Mouse (Mus musculus) limb, embryonic 13.5 days (tissue): ENCODE data around the gene Cep95. TPM values are rescaled to one million over a fixed set of nuclear protein-coding genes. Genes with fewer than 3 reads are reported as not detected.
"Not testable (repeated sequence)": the region's sequence is repeated elsewhere in the genome, so short reads cannot be mapped to it uniquely, and the experiment has no call there.

Experiments
- ATAC-seq: fragments of 200-750 bp; cut with Nextera tagmentation; 2 replicates; pipeline ENCODE4 v1.8.0; 2017; ENCODE audit warnings: low read depth, moderate number of reproducible peaks, moderate TSS enrichment; ENCODE audit not compliant: low FRiP score
- H3K27ac ChIP-seq: fragments of 300-500 bp; sonication (generic); 2 replicates; pipeline ENCODE4 v1.5.1; 2015; ENCODE audit warnings: inconsistent platforms, mild to moderate bottlenecking, moderate library complexity
- H3K27me3 ChIP-seq: fragments of 300-500 bp; sonication (generic); 2 replicates; pipeline ENCODE4 v1.6.1; 2015; ENCODE audit warnings: mild to moderate bottlenecking, inconsistent platforms
- H3K36me3 ChIP-seq: fragments of 300-500 bp; sonication (generic); 2 replicates; pipeline ENCODE4 v1.6.1; 2015; ENCODE audit warnings: inconsistent platforms, mild to moderate bottlenecking, moderate library complexity
- H3K4me1 ChIP-seq: fragments of 300-500 bp; sonication (generic); 2 replicates; pipeline ENCODE4 v1.6.1; 2015; ENCODE audit warnings: inconsistent platforms
- H3K4me2 ChIP-seq: fragments of 300-500 bp; sonication (generic); replicated peaks from 2 replicates; pipeline ENCODE4 v1.6.1; 2015; ENCODE audit warnings: inconsistent platforms, mild to moderate bottlenecking, moderate library complexity
- H3K4me3 ChIP-seq: fragments of 300-500 bp; sonication (generic); 2 replicates; pipeline ENCODE4 v1.5.1; 2015; ENCODE audit warnings: moderate library complexity, mild to moderate bottlenecking, inconsistent platforms
- H3K9ac ChIP-seq: fragments of 300-500 bp; sonication (generic); 2 replicates; pipeline ENCODE4 v1.6.1; 2015; ENCODE audit warnings: mild to moderate bottlenecking, inconsistent platforms
- H3K9me3 ChIP-seq: fragments of 300-500 bp; sonication (generic); 2 replicates; pipeline ENCODE4 v1.6.1; 2016; ENCODE audit warnings: inconsistent platforms
- WGBS: fragments of 180-500 bp; shearing (Covaris S2); methylation state at CpG from one replicate; pipeline ENCODE4 v1.1.7; 2015; 5-methylcytosine and 5-hydroxymethylcytosine counted together
- polyA plus RNA-seq: library from polyadenylated mRNA; unstranded; fragments of >200 nt; fragmentation: Nextera tagmentation; extraction: Ambion mirVana; gene quantifications from 2 replicates; pipeline ENCODE4 v1.2.1, GENCODE M21; 2015

Cep95 gene
- polyA plus RNA-seq = 23.5 and 28.9 TPM in 2 replicates

DNA sequence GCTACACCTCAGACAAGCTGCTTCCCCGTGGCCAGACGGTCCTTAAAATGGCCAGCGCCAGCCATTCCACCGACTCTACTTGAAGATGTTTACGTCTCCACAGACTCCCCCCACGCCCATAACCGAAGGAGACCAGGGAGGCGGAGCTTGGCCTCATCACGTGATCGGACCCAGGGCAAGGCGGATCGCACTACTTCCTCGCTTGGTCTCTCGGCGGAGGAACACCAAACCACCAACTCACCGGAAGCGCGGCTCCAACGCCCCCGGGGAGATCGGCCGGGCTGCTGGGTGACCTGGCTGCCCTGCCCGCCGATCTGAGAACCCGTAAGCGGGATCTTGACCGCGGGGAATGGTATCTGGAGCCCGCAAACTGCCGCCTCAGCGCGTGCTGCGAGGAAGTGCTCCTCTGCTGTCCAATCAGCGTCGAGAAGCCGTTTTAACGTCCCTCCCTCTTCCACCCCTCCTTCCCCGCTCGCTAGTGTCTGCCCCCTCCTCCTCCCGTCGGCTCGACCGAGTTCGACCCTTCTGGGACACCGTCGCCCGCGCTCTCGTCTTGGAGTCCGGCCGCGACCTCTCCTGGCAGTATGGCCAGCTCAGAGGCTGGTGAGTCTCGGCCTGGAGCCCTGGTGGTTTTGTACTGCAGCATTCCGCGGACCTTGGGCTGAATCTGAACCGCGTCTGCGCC lies at the start of gene Cep95, which contains the start of gene Ddx5:
Gene Cep95, plus strand, starts transcription at position 478 of the 685 bp plus-strand sequence.
Gene Ddx5, minus strand, starts transcription at position 411 of the 685 bp plus-strand sequence.
- H3K9ac ChIP-seq = peak within 1 kb of the TSS; percentile 99
- peaks cover 32% of the 10 kb centered on the region for H3K4me1 ChIP-seq
- peak within 1 kb of the TSS; percentile 99 for H3K27ac ChIP-seq
- H3K27me3 ChIP-seq = no peaks in the 10 kb centered on the region
- peak; percentile 92 for ATAC-seq
- peaks cover 47% of the 10 kb centered on the region for H3K36me3 ChIP-seq
- H3K4me2 ChIP-seq = peak within 1 kb of the TSS; percentile 84
- H3K4me3 ChIP-seq = peak within 1 kb of the TSS; percentile 94
- WGBS = under 1% methylated on average over 57 of the region's 58 CpGs
- no peaks in the 10 kb centered on the region for H3K9me3 ChIP-seq

GRCm38 (mm10) chr11:106740724-106741123 lies 48.3 kb upstream of the Cep95 start:
- not testable (repeated sequence) for ATAC-seq, H3K27me3 ChIP-seq, H3K4me3 ChIP-seq, H3K9ac ChIP-seq, H3K4me2 ChIP-seq, H3K9me3 ChIP-seq, H3K27ac ChIP-seq, H3K36me3 ChIP-seq, H3K4me1 ChIP-seq
- 94% methylated on average over 8 of the region's 8 CpGs for WGBS

DNA sequence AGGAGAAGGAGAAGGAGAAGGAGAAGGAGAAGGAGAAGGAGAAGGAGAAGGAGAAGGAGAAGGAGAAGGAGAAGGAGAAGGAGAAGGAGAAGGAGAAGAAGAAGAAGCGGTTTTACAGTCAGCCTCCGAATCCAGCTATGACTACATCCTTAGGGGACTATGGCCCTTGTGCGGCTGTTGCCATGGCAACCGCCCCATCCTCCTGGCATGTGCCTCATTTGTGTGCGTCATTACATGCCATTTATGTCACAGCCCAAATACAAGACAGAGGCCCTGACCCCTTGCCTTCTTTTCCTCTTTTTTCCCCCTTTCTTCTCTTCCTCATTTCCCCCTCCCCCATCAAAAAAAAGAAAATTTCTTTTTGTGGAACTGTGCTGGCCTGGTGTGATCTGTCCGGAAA lies 47.8 kb upstream of the Cep95 start:
- no peak overlapping the region for H3K27ac ChIP-seq
- no peak overlapping the region for H3K4me3 ChIP-seq
- no peaks in the 10 kb centered on the region for H3K27me3 ChIP-seq
- H3K4me2 ChIP-seq = no peak overlapping the region
- H3K4me1 ChIP-seq = peaks cover 8% of the 10 kb centered on the region; the same call in 1 of the 2 replicates
- no peaks in the 10 kb centered on the region for H3K9me3 ChIP-seq
- no peaks in the 10 kb centered on the region for H3K36me3 ChIP-seq
- no peak overlapping the region for H3K9ac ChIP-seq
- WGBS = 68% methylated on average over 6 of the region's 6 CpGs
- ATAC-seq = no peak

DNA sequence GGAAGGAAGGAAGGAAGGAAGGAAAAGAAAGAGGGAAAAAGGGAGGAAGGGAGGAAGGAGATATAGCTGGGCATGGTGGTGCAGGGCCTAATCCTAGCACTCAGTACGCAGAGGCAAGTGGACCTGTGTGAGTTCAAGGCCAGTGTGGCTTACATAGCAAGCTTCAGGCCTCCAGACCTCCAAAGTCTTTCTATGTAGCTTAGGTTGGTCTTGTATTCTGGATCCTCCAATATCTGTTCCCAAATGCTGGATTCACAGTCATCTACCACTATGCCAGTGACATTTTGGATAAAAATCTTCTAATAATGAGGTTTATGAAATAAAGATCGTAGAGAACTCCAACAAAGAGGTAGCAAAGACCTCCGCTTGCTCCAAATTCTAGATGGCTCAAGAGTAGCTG lies 47.2 kb upstream of the Cep95 start:
- peaks cover 8% of the 10 kb centered on the region; the same call in 1 of the 2 replicates for H3K4me1 ChIP-seq
- no peak overlapping the region for H3K4me2 ChIP-seq
- 91% methylated on average over 3 of the region's 3 CpGs for WGBS
- no peak overlapping the region for H3K9ac ChIP-seq
- H3K36me3 ChIP-seq = no peaks in the 10 kb centered on the region
- no peak overlapping the region for H3K27ac ChIP-seq
- ATAC-seq = no peak
- no peaks in the 10 kb centered on the region for H3K9me3 ChIP-seq
- H3K27me3 ChIP-seq = no peaks in the 10 kb centered on the region
- H3K4me3 ChIP-seq = no peak overlapping the region

DNA sequence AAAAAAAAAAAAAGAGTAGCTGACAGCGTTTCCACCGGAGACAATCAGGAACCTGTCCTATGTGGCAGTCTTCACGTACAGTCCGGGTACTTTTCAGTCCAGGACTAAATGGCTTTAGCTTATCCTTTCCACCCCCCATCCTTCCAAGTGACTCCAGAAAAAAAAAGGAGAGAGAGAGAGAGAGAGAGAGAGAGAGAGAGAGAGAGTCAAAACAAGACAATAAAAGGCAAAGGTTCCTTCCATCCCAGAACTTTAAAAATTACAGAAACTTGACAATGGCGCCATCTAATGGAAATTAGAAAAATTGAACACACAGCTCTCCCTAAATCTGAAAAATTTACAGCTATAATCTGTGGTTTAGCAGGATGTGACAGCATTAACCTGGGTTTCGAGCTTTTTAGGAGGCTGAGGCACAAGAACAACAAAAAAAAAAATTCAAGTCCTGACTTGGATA lies 46.6 kb upstream of the Cep95 start:
- no peak overlapping the region for H3K9ac ChIP-seq
- no peak overlapping the region for H3K4me3 ChIP-seq
- WGBS = 58% methylated on average over 6 of the region's 6 CpGs
- H3K27ac ChIP-seq = no peak overlapping the region
- no peaks in the 10 kb centered on the region for H3K27me3 ChIP-seq
- H3K4me1 ChIP-seq = 0 out of 2 replicates have a peak, but pooled peaks cover 3% of the 10 kb centered on the region
- no peak for ATAC-seq
- H3K4me2 ChIP-seq = no peak overlapping the region
- no peaks in the 10 kb centered on the region for H3K36me3 ChIP-seq
- H3K9me3 ChIP-seq = peaks cover 4% of the 10 kb centered on the region; the same call in 1 of the 2 replicates

- no peak overlapping the region for H3K27ac ChIP-seq
- no peaks in the 10 kb centered on the region for H3K36me3 ChIP-seq
- H3K4me2 ChIP-seq = no peak overlapping the region
- 83% methylated on average over 5 of the region's 5 CpGs for WGBS
- no peak overlapping the region for H3K4me3 ChIP-seq
- no peaks in the 10 kb centered on the region for H3K4me1 ChIP-seq
- no peaks in the 10 kb centered on the region for H3K27me3 ChIP-seq
- ATAC-seq = no peak
- H3K9ac ChIP-seq = no peak overlapping the region
- H3K9me3 ChIP-seq = peaks cover 8% of the 10 kb centered on the region; the same call in 1 of the 2 replicates
Observed at GRCm38 (mm10) chr11:106744949-106745348, 44.1 kb upstream of the Cep95 start.

GRCm38 (mm10) chr11:106749557-106750120 lies 39.4 kb upstream of the Cep95 start:
- not testable (repeated sequence) for H3K4me1 ChIP-seq, H3K9me3 ChIP-seq, H3K27me3 ChIP-seq, H3K4me2 ChIP-seq, ATAC-seq, H3K27ac ChIP-seq, H3K36me3 ChIP-seq, H3K9ac ChIP-seq, H3K4me3 ChIP-seq
- 94% methylated on average over 7 of the region's 7 CpGs for WGBS

- no peak within 1 kb of the TSS for H3K9ac ChIP-seq
- H3K9me3 ChIP-seq = peaks cover 8% of the 10 kb centered on the region; the same call in 1 of the 2 replicates
- H3K4me2 ChIP-seq = no peak within 1 kb of the TSS
- no peak within 1 kb of the TSS for H3K4me3 ChIP-seq
- no peaks in the 10 kb centered on the region for H3K27me3 ChIP-seq
- no peak within 1 kb of the TSS for H3K27ac ChIP-seq
- H3K36me3 ChIP-seq = no peaks in the 10 kb centered on the region
- no peaks in the 10 kb centered on the region for H3K4me1 ChIP-seq
- ATAC-seq = no peak
- 88% methylated on average over 13 of the region's 13 CpGs for WGBS
Observed at GRCm38 (mm10) chr11:106750121-106750751, 38.8 kb upstream of the Cep95 start, which contains the start of gene Pecam1. TSS of gene Pecam1 (minus strand) at chr11:106750628.

- H3K4me1 ChIP-seq = no peaks in the 10 kb centered on the region
- H3K27me3 ChIP-seq = no peaks in the 10 kb centered on the region
- peaks cover 8% of the 10 kb centered on the region; the same call in 1 of the 2 replicates for H3K9me3 ChIP-seq
- H3K27ac ChIP-seq = no peak within 1 kb of the TSS
- H3K4me2 ChIP-seq = no peak within 1 kb of the TSS
- no peak within 1 kb of the TSS for H3K4me3 ChIP-seq
- H3K36me3 ChIP-seq = no peaks in the 10 kb centered on the region
- ATAC-seq = no peak
- 80% methylated on average over 17 of the region's 17 CpGs for WGBS
- H3K9ac ChIP-seq = no peak within 1 kb of the TSS
Observed at GRCm38 (mm10) chr11:106751039-106752018, 37.7 kb upstream of the Cep95 start, which contains the start of gene Milr1. TSS of gene Milr1 (plus strand) at chr11:106751226.

DNA sequence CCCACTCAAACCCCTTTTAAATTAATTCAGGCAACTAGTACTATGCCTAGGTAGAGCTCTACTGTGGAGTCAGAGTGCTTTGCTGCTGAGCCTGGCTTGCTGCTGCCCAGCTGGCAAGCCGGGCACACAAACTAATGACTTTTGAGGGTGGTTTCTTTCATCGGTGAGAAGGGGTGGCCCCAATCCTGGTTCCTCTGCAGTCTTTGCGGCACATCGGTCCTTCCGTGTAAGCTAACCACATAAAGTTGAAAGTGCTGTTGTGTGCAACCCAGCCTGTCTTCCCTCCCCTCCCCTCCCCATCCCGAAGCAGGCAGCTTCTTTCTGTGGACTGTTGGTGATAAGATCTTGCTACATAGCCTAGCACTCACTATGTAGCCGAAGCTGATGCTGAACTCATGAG lies 36.9 kb upstream of the Cep95 start:
- peaks cover 7% of the 10 kb centered on the region; the same call in 1 of the 2 replicates for H3K9me3 ChIP-seq
- no peaks in the 10 kb centered on the region for H3K27me3 ChIP-seq
- H3K4me1 ChIP-seq = no peaks in the 10 kb centered on the region
- H3K4me3 ChIP-seq = no peak overlapping the region
- ATAC-seq = no peak
- WGBS = 81% methylated on average over 7 of the region's 7 CpGs
- no peak overlapping the region for H3K4me2 ChIP-seq
- H3K9ac ChIP-seq = no peak overlapping the region
- no peaks in the 10 kb centered on the region for H3K36me3 ChIP-seq
- H3K27ac ChIP-seq = no peak overlapping the region

DNA sequence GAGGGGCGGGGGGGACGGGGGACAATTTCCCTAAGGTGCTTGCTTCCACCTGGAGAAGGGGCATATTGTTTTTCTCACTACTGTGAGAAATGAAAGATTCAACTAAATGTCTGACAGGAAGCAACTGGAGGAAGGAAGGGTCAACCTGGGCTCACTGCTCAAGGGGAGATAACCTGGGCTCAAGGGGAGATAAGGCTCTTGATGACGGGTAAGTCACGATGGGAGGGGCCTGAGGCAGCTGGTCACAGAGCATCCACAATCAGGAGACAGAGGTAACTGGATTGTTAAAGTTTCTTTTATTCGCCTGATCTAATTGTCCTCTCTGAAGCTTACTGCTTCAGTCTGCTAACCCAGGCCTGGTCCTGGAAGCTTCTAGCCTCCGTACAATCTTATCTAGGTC lies 35.7 kb upstream of the Cep95 start:
- Histone ChIP-seq H3K27me3 (no peaks in the 10 kb centered on the region), H3K4me2 (no peak overlapping the region), H3K36me3 (no peaks in the 10 kb centered on the region), H3K27ac (no peak overlapping the region), H3K9ac (no peak overlapping the region), H3K4me1 (no peaks in the 10 kb centered on the region), H3K9me3 (no peaks in the 10 kb centered on the region), H3K4me3 (no peak overlapping the region)
- WGBS = 85% methylated on average over 6 of the region's 6 CpGs
- no peak for ATAC-seq
